Mouse (Mus musculus): ENCODE results near the gene Sptlc2. TPM values are rescaled to one million over a fixed set of nuclear protein-coding genes. Genes with fewer than 3 reads are reported as not detected.
"Not testable (repeated sequence)": the region's sequence is repeated elsewhere in the genome, so short reads cannot be mapped to it uniquely, and the experiment has no call there.

Sptlc2 gene
- polyA plus RNA-seq, 1 experiment from 2014 or later: 101 TPM

DNA sequence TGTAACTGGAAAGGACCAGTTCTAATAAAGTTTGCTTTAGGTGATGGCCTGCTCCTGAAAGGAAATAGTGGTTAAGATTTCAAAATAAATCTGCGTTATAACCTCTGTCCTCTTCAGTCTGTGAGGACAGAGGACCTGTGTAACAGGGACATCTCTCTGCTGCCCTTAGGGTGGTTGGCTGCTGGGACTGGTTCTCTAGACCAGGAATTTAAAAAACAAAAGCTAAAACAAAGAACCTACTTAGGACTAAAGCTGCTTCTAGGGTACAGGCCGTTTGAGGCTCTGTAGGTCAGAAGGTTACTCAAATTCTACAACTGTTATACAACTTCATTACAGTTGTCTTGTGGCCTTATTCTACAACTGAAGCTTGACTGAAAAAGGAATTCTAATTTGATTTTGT is 75.1 kb downstream of the Sptlc2 start:
- Histone ChIP-seq H3K4me1 (replicated peaks; ENCODE audit: control insufficient read depth, insufficient read depth, low read length) (no peaks in the 10 kb centered on the region), H3K27ac (ENCODE audit: low read depth) (no peak overlapping the region), H3K36me3 (ENCODE audit: control insufficient read depth, insufficient read depth, low read length) (peaks cover 45% of the 10 kb centered on the region), H3K9ac (ENCODE audit: low read length) (no peak overlapping the region), H3K4me3 (ENCODE audit: low read depth, low read length) (no peak overlapping the region), H3K27me3 (replicated peaks; ENCODE audit: control insufficient read depth, insufficient read depth, low read length) (no peaks in the 10 kb centered on the region), H3K4me2 (ENCODE audit: low read length) (no peak overlapping the region), H3K9me3 (ENCODE audit: control insufficient read depth, low read length) (no peaks in the 10 kb centered on the region)
- 79% methylated on average over 2 of the region's 2 CpGs for WGBS
- ATAC-seq (replicated peaks; ENCODE audit: low FRiP score, low TSS enrichment, low read depth): no peak
- DNase-seq (ENCODE audit: low spot score): no peak

- not testable (repeated sequence) for H3K27ac ChIP-seq (ENCODE audit: low read depth); H3K4me3 ChIP-seq (ENCODE audit: low read depth, low read length); H3K4me2 ChIP-seq (ENCODE audit: low read length); H3K27me3 ChIP-seq (replicated peaks; ENCODE audit: control insufficient read depth, insufficient read depth, low read length); DNase-seq (ENCODE audit: low spot score); H3K9ac ChIP-seq (ENCODE audit: low read length); H3K4me1 ChIP-seq (replicated peaks; ENCODE audit: control insufficient read depth, insufficient read depth, low read length); H3K9me3 ChIP-seq (ENCODE audit: control insufficient read depth, low read length); ATAC-seq (replicated peaks; ENCODE audit: low FRiP score, low TSS enrichment, low read depth)
- peaks cover 34% of the 10 kb centered on the region for H3K36me3 ChIP-seq (ENCODE audit: control insufficient read depth, insufficient read depth, low read length)
- 79% methylated on average over 4 of the region's 4 CpGs for WGBS
Observed at GRCm38 (mm10) chr12:87306584-87306844, 81.6 kb downstream of the Sptlc2 start.

GRCm38 (mm10) chr12:87305767-87306583 is 82.2 kb downstream of the Sptlc2 start:
- Histone ChIP-seq H3K9me3 (ENCODE audit: control insufficient read depth, low read length) (no peaks in the 10 kb centered on the region), H3K27me3 (replicated peaks; ENCODE audit: control insufficient read depth, insufficient read depth, low read length) (peaks cover 10% of the 10 kb centered on the region; the same call in 1 of the 2 replicates), H3K27ac (ENCODE audit: low read depth) (no peak overlapping the region), H3K4me1 (replicated peaks; ENCODE audit: control insufficient read depth, insufficient read depth, low read length) (no peaks in the 10 kb centered on the region), H3K4me2 (ENCODE audit: low read length) (no peak overlapping the region), H3K4me3 (ENCODE audit: low read depth, low read length) (no peak overlapping the region), H3K36me3 (ENCODE audit: control insufficient read depth, insufficient read depth, low read length) (peaks cover 28% of the 10 kb centered on the region), H3K9ac (ENCODE audit: low read length) (no peak overlapping the region)
- WGBS: 49% methylated on average over 13 of the region's 13 CpGs
- ATAC-seq (replicated peaks; ENCODE audit: low FRiP score, low TSS enrichment, low read depth): no peak
- DNase-seq (ENCODE audit: low spot score): no peak

DNA sequence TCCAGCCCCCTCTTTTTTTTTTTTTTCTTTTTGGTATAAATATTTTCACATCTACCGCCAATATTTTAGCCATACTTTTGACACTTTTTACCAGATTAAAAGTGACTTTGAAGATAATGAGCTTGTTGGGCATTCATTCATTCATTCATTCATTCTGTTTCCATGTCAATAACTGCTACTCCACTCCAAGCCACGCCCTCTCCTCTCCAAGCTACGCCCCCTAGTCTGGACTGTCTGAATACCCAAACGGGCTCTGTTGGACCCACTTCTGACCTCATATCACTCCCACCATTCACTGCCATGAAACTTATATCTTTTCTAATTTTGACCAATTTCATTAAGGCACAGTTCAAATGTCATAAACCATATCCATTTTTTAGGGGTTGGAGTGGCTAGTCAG is 87.0 kb downstream of the Sptlc2 start:
- peaks cover 4% of the 10 kb centered on the region; the same call in 1 of the 2 replicates for H3K4me1 ChIP-seq (replicated peaks; ENCODE audit: control insufficient read depth, insufficient read depth, low read length)
- H3K27ac ChIP-seq (ENCODE audit: low read depth): no peak overlapping the region
- 54% methylated on average over 4 of the region's 4 CpGs for WGBS
- no peaks in the 10 kb centered on the region for H3K9me3 ChIP-seq (ENCODE audit: control insufficient read depth, low read length)
- DNase-seq (ENCODE audit: low spot score) (no peak), ATAC-seq (replicated peaks; ENCODE audit: low FRiP score, low TSS enrichment, low read depth) (no peak)
- H3K27me3 ChIP-seq (replicated peaks; ENCODE audit: control insufficient read depth, insufficient read depth, low read length): peaks cover 37% of the 10 kb centered on the region
- no peak overlapping the region for H3K4me2 ChIP-seq (ENCODE audit: low read length)
- no peak overlapping the region for H3K9ac ChIP-seq (ENCODE audit: low read length)
- H3K36me3 ChIP-seq (ENCODE audit: control insufficient read depth, insufficient read depth, low read length): no peaks in the 10 kb centered on the region
- H3K4me3 ChIP-seq (ENCODE audit: low read depth, low read length): no peak overlapping the region

- ATAC-seq (replicated peaks; ENCODE audit: low FRiP score, low TSS enrichment, low read depth) (no peak), DNase-seq (ENCODE audit: low spot score) (no peak)
- Histone ChIP-seq H3K27me3 (replicated peaks; ENCODE audit: control insufficient read depth, insufficient read depth, low read length) (peaks cover 37% of the 10 kb centered on the region), H3K9ac (ENCODE audit: low read length) (peak overlapping the region; percentile 58; the same call in 1 of the 2 replicates), H3K4me2 (ENCODE audit: low read length) (peak overlapping the region; percentile 96), H3K4me3 (ENCODE audit: low read depth, low read length) (peak overlapping the region; percentile 67), H3K27ac (ENCODE audit: low read depth) (no peak overlapping the region), H3K9me3 (ENCODE audit: control insufficient read depth, low read length) (no peaks in the 10 kb centered on the region), H3K4me1 (replicated peaks; ENCODE audit: control insufficient read depth, insufficient read depth, low read length) (peaks cover 4% of the 10 kb centered on the region; the same call in 1 of the 2 replicates), H3K36me3 (ENCODE audit: control insufficient read depth, insufficient read depth, low read length) (no peaks in the 10 kb centered on the region)
- 2% methylated on average over 9 of the region's 9 CpGs for WGBS
Observed at GRCm38 (mm10) chr12:87300441-87300690, 87.8 kb downstream of the Sptlc2 start.

- Histone ChIP-seq H3K27me3 (replicated peaks; ENCODE audit: control insufficient read depth, insufficient read depth, low read length) (peaks cover 37% of the 10 kb centered on the region), H3K4me3 (ENCODE audit: low read depth, low read length) (peak within 1 kb of the TSS; percentile 67), H3K36me3 (ENCODE audit: control insufficient read depth, insufficient read depth, low read length) (no peaks in the 10 kb centered on the region), H3K9ac (ENCODE audit: low read length) (peak within 1 kb of the TSS; percentile 58), H3K4me1 (replicated peaks; ENCODE audit: control insufficient read depth, insufficient read depth, low read length) (peaks cover 4% of the 10 kb centered on the region; the same call in 1 of the 2 replicates), H3K4me2 (ENCODE audit: low read length) (peak within 1 kb of the TSS; percentile 96), H3K27ac (ENCODE audit: low read depth) (no peak within 1 kb of the TSS), H3K9me3 (ENCODE audit: control insufficient read depth, low read length) (no peaks in the 10 kb centered on the region)
- DNase-seq (ENCODE audit: low spot score): peak; percentile 79
- under 1% methylated on average over 82 of the region's 86 CpGs for WGBS
- ATAC-seq (replicated peaks; ENCODE audit: low FRiP score, low TSS enrichment, low read depth): peak; percentile 73
Observed at GRCm38 (mm10) chr12:87299657-87300440, 88.3 kb downstream of the Sptlc2 start, which contains the start of gene Ism2. Gene Ism2, minus strand, starts transcription at chr12:87299705.

- H3K27ac ChIP-seq (ENCODE audit: low read depth): no peak overlapping the region
- peaks cover 4% of the 10 kb centered on the region; the same call in 1 of the 2 replicates for H3K4me1 ChIP-seq (replicated peaks; ENCODE audit: control insufficient read depth, insufficient read depth, low read length)
- ATAC-seq (replicated peaks; ENCODE audit: low FRiP score, low TSS enrichment, low read depth) (peak; percentile 59), DNase-seq (ENCODE audit: low spot score) (peak; percentile 59)
- 8% methylated on average over 29 of the region's 29 CpGs for whole genome bisulfite sequencing
- H3K36me3 ChIP-seq (ENCODE audit: control insufficient read depth, insufficient read depth, low read length): no peaks in the 10 kb centered on the region
- H3K4me3 ChIP-seq (ENCODE audit: low read depth, low read length): peak overlapping the region; percentile 67
- H3K9ac ChIP-seq (ENCODE audit: low read length): peak overlapping the region; percentile 58
- H3K27me3 ChIP-seq (replicated peaks; ENCODE audit: control insufficient read depth, insufficient read depth, low read length): peaks cover 37% of the 10 kb centered on the region
- peak overlapping the region; percentile 96 for H3K4me2 ChIP-seq (ENCODE audit: low read length)
- no peaks in the 10 kb centered on the region for H3K9me3 ChIP-seq (ENCODE audit: control insufficient read depth, low read length)
Observed at GRCm38 (mm10) chr12:87299037-87299656, 89.0 kb downstream of the Sptlc2 start.

DNA sequence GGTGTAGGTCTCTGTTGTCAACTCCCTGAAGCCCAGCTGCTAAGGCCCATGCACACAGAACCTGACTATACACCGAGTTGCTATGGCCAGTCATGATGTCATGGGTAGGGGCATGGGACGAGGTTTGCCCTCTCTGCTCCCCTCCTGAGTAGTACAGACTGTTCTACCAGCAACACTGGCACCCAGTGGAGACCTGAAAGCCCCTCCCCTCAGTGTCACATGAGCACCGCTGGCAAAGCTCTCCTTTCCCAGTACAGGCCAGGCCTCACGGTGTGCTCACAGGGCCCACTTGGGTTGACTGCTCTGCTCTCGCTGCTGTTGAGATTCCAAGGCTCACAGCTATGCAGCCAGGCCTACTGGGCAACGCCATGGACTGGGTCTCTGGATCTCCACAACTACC is 94.2 kb downstream of the Sptlc2 start:
- no peak overlapping the region for H3K4me2 ChIP-seq (ENCODE audit: low read length)
- 69% methylated on average over 6 of the region's 6 CpGs for WGBS

More for the DNA sequence above, 94.2 kb downstream of the Sptlc2 start:
- ATAC-seq (replicated peaks; ENCODE audit: low FRiP score, low TSS enrichment, low read depth): no peak
- H3K27me3 ChIP-seq (replicated peaks; ENCODE audit: control insufficient read depth, insufficient read depth, low read length): peaks cover 9% of the 10 kb centered on the region
- H3K36me3 ChIP-seq (ENCODE audit: control insufficient read depth, insufficient read depth, low read length): no peaks in the 10 kb centered on the region
- H3K9ac ChIP-seq (ENCODE audit: low read length): no peak overlapping the region
- no peaks in the 10 kb centered on the region for H3K9me3 ChIP-seq (ENCODE audit: control insufficient read depth, low read length)
- no peak overlapping the region for H3K27ac ChIP-seq (ENCODE audit: low read depth)
- no peak for DNase-seq (ENCODE audit: low spot score)
- no peak overlapping the region for H3K4me3 ChIP-seq (ENCODE audit: low read depth, low read length)
- H3K4me1 ChIP-seq (replicated peaks; ENCODE audit: control insufficient read depth, insufficient read depth, low read length): no peaks in the 10 kb centered on the region
